Mouse (Mus musculus) midbrain, embryonic 13.5 days (tissue): ENCODE measurements around the gene Slc25a27. TPM values are rescaled to one million over a fixed set of nuclear protein-coding genes. Genes with fewer than 3 reads are reported as not detected.

Experiments
- ATAC-seq: fragments of 200-750 bp; cut with Nextera tagmentation; 2 replicates; pipeline ENCODE4 v1.8.0; 2017; ENCODE audit warnings: mild to moderate bottlenecking, moderate TSS enrichment, moderate library complexity
- H3K27ac ChIP-seq: fragments of 300-500 bp; sonication (generic); 2 replicates; pipeline ENCODE4 v1.5.1; 2015; ENCODE audit warnings: inconsistent platforms, mild to moderate bottlenecking, moderate library complexity
- H3K27me3 ChIP-seq: fragments of 300-500 bp; sonication (generic); 2 replicates; pipeline ENCODE4 v1.6.1; 2015; ENCODE audit warnings: mild to moderate bottlenecking, inconsistent platforms
- H3K36me3 ChIP-seq: fragments of 300-500 bp; sonication (generic); 2 replicates; pipeline ENCODE4 v1.6.1; 2015; ENCODE audit warnings: mild to moderate bottlenecking, inconsistent platforms
- H3K4me1 ChIP-seq: fragments of 300-500 bp; sonication (generic); replicated peaks from 2 replicates; pipeline ENCODE4 v1.6.1; 2015; ENCODE audit warnings: inconsistent platforms
- H3K4me2 ChIP-seq: fragments of 300-500 bp; sonication (generic); replicated peaks from 2 replicates; pipeline ENCODE4 v1.6.1; 2015; ENCODE audit warnings: moderate library complexity, mild to moderate bottlenecking, inconsistent platforms
- H3K4me3 ChIP-seq: fragments of 300-500 bp; sonication (generic); replicated peaks from 2 replicates; pipeline ENCODE4 v1.5.1; 2015; ENCODE audit warnings: mild to moderate bottlenecking, inconsistent platforms
- H3K9ac ChIP-seq: fragments of 300-500 bp; sonication (generic); replicated peaks from 2 replicates; pipeline ENCODE4 v1.6.1; 2015; ENCODE audit warnings: mild to moderate bottlenecking, inconsistent platforms
- H3K9me3 ChIP-seq: fragments of 300-500 bp; sonication (generic); 2 replicates; pipeline ENCODE4 v1.6.1; 2016; ENCODE audit warnings: mild to moderate bottlenecking, inconsistent platforms
- WGBS: fragments of 180-500 bp; shearing (Covaris S2); methylation state at CpG from one replicate; pipeline ENCODE4 v1.1.7; 2015; 5-methylcytosine and 5-hydroxymethylcytosine counted together
- polyA plus RNA-seq: library from polyadenylated mRNA; unstranded; fragments of >200 nt; fragmentation: Nextera tagmentation; extraction: Ambion mirVana; gene quantifications from 2 replicates; pipeline ENCODE4 v1.2.1, GENCODE M21; 2015

The Slc25a27 gene
- polyA plus RNA-seq, 1 experiment from 2014 or later: 121 TPM

DNA sequence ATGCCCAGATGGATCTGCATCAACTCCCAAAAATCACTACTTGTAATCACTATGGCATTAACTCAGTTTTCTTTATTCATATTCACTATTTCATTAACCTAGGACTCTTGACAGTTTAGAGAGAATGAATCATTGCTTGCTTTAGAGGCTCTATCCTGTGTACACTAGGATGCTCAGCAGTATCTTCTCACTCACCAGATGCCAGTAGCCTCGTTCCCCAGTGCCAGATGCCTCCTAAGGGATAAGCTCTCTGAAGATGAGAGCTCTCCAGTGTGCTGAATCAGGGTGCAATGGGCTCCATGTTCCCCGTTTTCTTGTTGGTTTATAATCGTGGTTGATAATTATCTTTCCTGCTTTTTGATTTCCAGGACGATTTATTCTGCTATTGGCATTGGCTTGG is 68.3 kb downstream of the Slc25a27 start:
- Histone ChIP-seq H3K9ac (no peak overlapping the region), H3K27me3 (no peaks in the 10 kb centered on the region), H3K4me1 (no peaks in the 10 kb centered on the region), H3K36me3 (no peaks in the 10 kb centered on the region), H3K27ac (no peak overlapping the region), H3K9me3 (no peaks in the 10 kb centered on the region), H3K4me2 (no peak overlapping the region), H3K4me3 (no peak overlapping the region)
- no peak for ATAC-seq
- 74% methylated on average over 4 of the region's 4 CpGs for WGBS

DNA sequence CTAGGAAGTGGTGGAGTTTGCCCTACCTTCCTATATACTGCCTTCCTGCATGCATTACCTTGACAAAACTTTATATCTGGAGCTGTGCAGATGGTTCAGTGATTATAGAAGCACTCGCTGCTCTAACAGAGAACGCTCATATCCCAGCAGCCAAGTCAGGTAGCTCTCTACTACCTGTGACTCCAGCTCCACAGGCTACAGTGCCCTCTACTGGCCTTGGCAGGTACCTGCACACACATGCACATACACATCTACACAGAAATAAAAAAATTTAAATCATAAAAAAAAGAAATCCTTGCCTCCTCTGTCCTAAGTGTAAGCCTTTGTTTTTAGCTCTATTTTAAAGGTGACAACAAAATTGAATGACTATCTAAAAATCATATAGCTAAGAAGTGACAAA is 69.3 kb downstream of the Slc25a27 start:
- Histone ChIP-seq H3K9ac (no peak overlapping the region), H3K4me2 (no peak overlapping the region), H3K9me3 (no peaks in the 10 kb centered on the region), H3K4me3 (no peak overlapping the region), H3K27ac (no peak overlapping the region), H3K36me3 (no peaks in the 10 kb centered on the region), H3K4me1 (no peaks in the 10 kb centered on the region), H3K27me3 (no peaks in the 10 kb centered on the region)
- ATAC-seq: no peak
- WGBS: 96% methylated on average over 2 of the region's 2 CpGs

DNA sequence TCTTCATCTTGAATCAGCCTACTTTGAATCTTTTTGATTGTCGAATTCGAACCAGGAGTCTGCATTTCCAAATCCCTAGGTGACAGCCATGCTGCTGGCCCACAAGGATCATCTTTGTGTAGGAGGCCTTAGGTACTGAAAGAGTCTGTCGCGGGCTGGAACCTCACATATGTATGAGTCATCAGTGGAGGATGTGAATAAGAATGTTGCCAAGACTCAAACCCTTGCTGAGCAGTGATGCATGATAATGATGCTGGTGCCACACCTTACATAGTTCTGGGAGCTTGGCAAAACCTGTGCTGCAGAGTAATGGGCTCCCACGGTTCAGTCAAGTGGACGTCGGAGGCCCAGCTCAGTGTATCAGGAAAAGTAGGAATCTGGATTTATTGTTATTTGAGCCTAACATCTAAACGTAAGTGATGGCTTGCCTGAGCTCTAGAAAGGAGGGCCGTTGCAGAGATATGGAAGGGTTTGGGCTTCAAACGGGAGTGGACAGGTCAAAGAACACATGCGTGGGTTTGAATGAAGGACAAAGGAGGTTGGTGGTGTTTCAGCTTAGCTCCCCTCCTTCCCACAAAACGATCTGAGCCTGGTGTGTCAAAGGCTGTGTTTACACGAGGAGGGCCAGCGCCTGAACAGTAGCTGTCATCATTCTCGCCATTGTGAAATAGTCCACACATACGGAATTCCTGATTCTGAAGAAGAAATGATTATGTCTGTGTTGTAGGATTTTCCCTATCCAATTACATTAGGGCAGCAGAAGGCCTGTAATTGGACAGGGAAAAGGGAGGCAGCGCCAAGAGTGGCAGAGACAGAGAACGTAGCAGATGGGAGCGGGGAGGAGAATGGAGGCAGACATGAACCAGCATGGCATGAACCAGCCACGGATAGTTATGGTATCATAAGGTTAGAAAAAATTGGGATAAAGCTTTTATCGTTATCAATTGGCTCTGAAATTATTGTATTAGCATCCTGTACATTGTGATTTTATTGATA is 74.4 kb downstream of the Slc25a27 start:
- no peak overlapping the region for H3K4me2 ChIP-seq
- no peaks in the 10 kb centered on the region for H3K9me3 ChIP-seq
- H3K9ac ChIP-seq: no peak overlapping the region
- 91% methylated on average over 21 of the region's 21 CpGs for WGBS
- ATAC-seq: no peak
- H3K36me3 ChIP-seq: no peaks in the 10 kb centered on the region
- H3K27me3 ChIP-seq: no peaks in the 10 kb centered on the region
- no peaks in the 10 kb centered on the region for H3K4me1 ChIP-seq
- H3K4me3 ChIP-seq: no peak overlapping the region
- H3K27ac ChIP-seq: no peak overlapping the region

Other genes starting within 250 kb of the Slc25a27 start
- gene Mep1a, start 164.4 kb downstream of the Slc25a27 start, polyA plus RNA-seq: 0.07 TPM in 1 of 2 replicates, not detected in the other
- 0.20 TPM in 1 of 2 replicates, not detected in the other for gene Ankrd66, start 123.6 kb downstream of the Slc25a27 start, polyA plus RNA-seq
- 7.3 and 8.2 TPM in 2 replicates for gene Pla2g7, start 99.1 kb downstream of the Slc25a27 start, polyA plus RNA-seq
- gene Tdrd6, start 36.9 kb downstream of the Slc25a27 start, polyA plus RNA-seq: 0.30 and 0.59 TPM in 2 replicates
- 18.7 and 18.9 TPM in 2 replicates for gene Cyp39a1, start 211 bp upstream of the Slc25a27 start, polyA plus RNA-seq
- 62.3 and 62.8 TPM in 2 replicates for gene Rcan2, start 134.1 kb upstream of the Slc25a27 start, polyA plus RNA-seq